Mouse (Mus musculus) midbrain, embryonic 16.5 days (tissue): ENCODE measurements around the gene Zfp609. TPM values are rescaled to one million over a fixed set of nuclear protein-coding genes. Genes with fewer than 3 reads are reported as not detected.

Source experiments
- ATAC-seq: fragments of 200-750 bp; cut with Nextera tagmentation; 2 replicates; pipeline ENCODE4 v1.8.0; 2017; ENCODE audit warnings: moderate TSS enrichment
- H3K27ac ChIP-seq: fragments of 300-500 bp; sonication (generic); 2 replicates; pipeline ENCODE4 v1.5.1; 2014; ENCODE audit warnings: mild to moderate bottlenecking, low read length, mixed read lengths
- H3K27me3 ChIP-seq: fragments of 300-500 bp; sonication (generic); 2 replicates; pipeline ENCODE4 v1.6.1; 2014; ENCODE audit warnings: low read depth, low read length, mixed read lengths; ENCODE audit not compliant: control insufficient read depth, insufficient read depth
- H3K36me3 ChIP-seq: fragments of 300-500 bp; sonication (generic); 2 replicates; pipeline ENCODE4 v1.6.1; 2014; ENCODE audit warnings: mild to moderate bottlenecking, low read length, moderate library complexity, mixed read lengths; ENCODE audit not compliant: control insufficient read depth, insufficient read depth
- H3K4me1 ChIP-seq: fragments of 300-500 bp; sonication (generic); 2 replicates; pipeline ENCODE4 v1.6.1; 2014; ENCODE audit warnings: mild to moderate bottlenecking, low read length, mixed read lengths; ENCODE audit not compliant: control insufficient read depth, insufficient read depth
- H3K4me2 ChIP-seq: fragments of 300-500 bp; sonication (generic); 2 replicates; pipeline ENCODE4 v1.6.1; 2014; ENCODE audit warnings: mild to moderate bottlenecking, low read length, mixed read lengths
- H3K4me3 ChIP-seq: fragments of 300-500 bp; sonication (generic); 2 replicates; pipeline ENCODE4 v1.5.1; 2014; ENCODE audit warnings: low read depth, mild to moderate bottlenecking, low read length, moderate library complexity, mixed read lengths
- H3K9ac ChIP-seq: fragments of 300-500 bp; sonication (generic); 2 replicates; pipeline ENCODE4 v1.6.1; 2014; ENCODE audit warnings: low read depth, low read length, mixed read lengths
- H3K9me3 ChIP-seq: fragments of 300-500 bp; sonication (generic); replicated peaks from 2 replicates; pipeline ENCODE4 v1.6.1; 2014; ENCODE audit warnings: mild to moderate bottlenecking, low read length, mixed read lengths; ENCODE audit not compliant: control insufficient read depth, poor library complexity, severe bottlenecking
- WGBS: fragments of 180-500 bp; shearing (Covaris S2); extraction: QIAGEN DNeasy Blood & Tissue Kit; methylation state at CpG from one replicate; pipeline ENCODE4 v1.1.7; 2014; 5-methylcytosine and 5-hydroxymethylcytosine counted together
- polyA plus RNA-seq: library from polyadenylated mRNA; unstranded; fragments of >200 nt; fragmentation: Nextera tagmentation; extraction: Ambion mirVana; gene quantifications from 2 replicates; pipeline ENCODE4 v1.2.1, GENCODE M21; 2015

Gene Zfp609
- polyA plus RNA-seq, 1 experiment from 2014 or later: 6.6 TPM

- no peak overlapping the region for H3K4me3 ChIP-seq
- no peaks in the 10 kb centered on the region for H3K9me3 ChIP-seq
- H3K36me3 ChIP-seq: no peaks in the 10 kb centered on the region
- 33% methylated on average over 10 of the region's 10 CpGs for WGBS
- peaks cover 42% of the 10 kb centered on the region for H3K4me1 ChIP-seq
- H3K27ac ChIP-seq: peak overlapping the region; percentile 23; the same call in 1 of the 2 replicates
- ATAC-seq: no peak
- H3K27me3 ChIP-seq: no peaks in the 10 kb centered on the region
- peak overlapping the region; percentile 46 for H3K4me2 ChIP-seq
- H3K9ac ChIP-seq: 0 out of 2 replicates have a peak overlapping the region, but pooled peaks have one; percentile 25
These were observed 3.5 kb downstream of the Zfp609 start for GRCm38 (mm10) chr9:65823716-65824462.

GRCm38 (mm10) chr9:65822011-65822410 is 5.4 kb downstream of the Zfp609 start:
- H3K4me3 ChIP-seq: no peak overlapping the region
- no peaks in the 10 kb centered on the region for H3K9me3 ChIP-seq
- 75% methylated on average over 4 of the region's 4 CpGs for WGBS
- no peak overlapping the region for H3K4me2 ChIP-seq
- peaks cover 43% of the 10 kb centered on the region for H3K4me1 ChIP-seq
- H3K27ac ChIP-seq: no peak overlapping the region
- no peak for ATAC-seq
- H3K9ac ChIP-seq: no peak overlapping the region
- no peaks in the 10 kb centered on the region for H3K36me3 ChIP-seq
- H3K27me3 ChIP-seq: no peaks in the 10 kb centered on the region

- H3K9me3 ChIP-seq: no peaks in the 10 kb centered on the region
- no peak overlapping the region for H3K4me3 ChIP-seq
- no peaks in the 10 kb centered on the region for H3K36me3 ChIP-seq
- H3K27ac ChIP-seq: no peak overlapping the region
- H3K4me2 ChIP-seq: no peak overlapping the region
- no peak overlapping the region for H3K9ac ChIP-seq
- H3K27me3 ChIP-seq: no peaks in the 10 kb centered on the region
- no peak for ATAC-seq
- WGBS: 80% methylated on average over 2 of the region's 2 CpGs
- H3K4me1 ChIP-seq: peaks cover 37% of the 10 kb centered on the region
These were observed 7.1 kb downstream of the Zfp609 start for GRCm38 (mm10) chr9:65820301-65820700.

GRCm38 (mm10) chr9:65818402-65818801 is 9.0 kb downstream of the Zfp609 start:
- Histone ChIP-seq H3K9ac (no peak overlapping the region), H3K27ac (peak overlapping the region; percentile 59), H3K4me1 (peaks cover 20% of the 10 kb centered on the region), H3K36me3 (no peaks in the 10 kb centered on the region), H3K9me3 (no peaks in the 10 kb centered on the region), H3K27me3 (no peaks in the 10 kb centered on the region), H3K4me3 (no peak overlapping the region), H3K4me2 (0 out of 2 replicates have a peak overlapping the region, but pooled peaks have one; percentile 13)
- ATAC-seq: no peak
- WGBS: 8% methylated on average over 2 of the region's 2 CpGs

- Histone ChIP-seq H3K27me3 (no peaks in the 10 kb centered on the region), H3K9ac (no peak overlapping the region), H3K4me1 (peaks cover 2% of the 10 kb centered on the region; the same call in 1 of the 2 replicates), H3K4me2 (no peak overlapping the region), H3K9me3 (no peaks in the 10 kb centered on the region), H3K4me3 (no peak overlapping the region), H3K36me3 (no peaks in the 10 kb centered on the region), H3K27ac (no peak overlapping the region)
- WGBS: 70% methylated on average over 2 of the region's 2 CpGs
- ATAC-seq: no peak
These were observed 14.5 kb downstream of the Zfp609 start for GRCm38 (mm10) chr9:65812841-65813240.

- no peaks in the 10 kb centered on the region for H3K36me3 ChIP-seq
- no peak overlapping the region for H3K9ac ChIP-seq
- 94% methylated on average over 1 of the region's 1 CpGs for WGBS
- no peak overlapping the region for H3K27ac ChIP-seq
- no peak overlapping the region for H3K4me2 ChIP-seq
- H3K4me3 ChIP-seq: no peak overlapping the region
- no peaks in the 10 kb centered on the region for H3K27me3 ChIP-seq
- ATAC-seq: no peak
- no peaks in the 10 kb centered on the region for H3K9me3 ChIP-seq
- H3K4me1 ChIP-seq: peaks cover 6% of the 10 kb centered on the region; the same call in 1 of the 2 replicates
These were observed 15.6 kb downstream of the Zfp609 start for GRCm38 (mm10) chr9:65811784-65812183.

GRCm38 (mm10) chr9:65807818-65808217 is 19.5 kb downstream of the Zfp609 start:
- no peaks in the 10 kb centered on the region for H3K36me3 ChIP-seq
- WGBS: 68% methylated on average over 1 of the region's 1 CpGs
- no peak overlapping the region for H3K9ac ChIP-seq
- H3K9me3 ChIP-seq: no peaks in the 10 kb centered on the region
- ATAC-seq: no peak
- no peak overlapping the region for H3K27ac ChIP-seq
- H3K4me3 ChIP-seq: no peak overlapping the region
- no peak overlapping the region for H3K4me2 ChIP-seq
- no peaks in the 10 kb centered on the region for H3K27me3 ChIP-seq
- peaks cover 8% of the 10 kb centered on the region; the same call in 1 of the 2 replicates for H3K4me1 ChIP-seq

GRCm38 (mm10) chr9:65807251-65807650 is 20.1 kb downstream of the Zfp609 start:
- Histone ChIP-seq H3K4me1 (peaks cover 8% of the 10 kb centered on the region; the same call in 1 of the 2 replicates), H3K9me3 (no peaks in the 10 kb centered on the region), H3K4me2 (no peak overlapping the region), H3K27ac (no peak overlapping the region), H3K9ac (no peak overlapping the region), H3K36me3 (no peaks in the 10 kb centered on the region), H3K4me3 (no peak overlapping the region), H3K27me3 (no peaks in the 10 kb centered on the region)
- WGBS: 44% methylated on average over 5 of the region's 5 CpGs
- ATAC-seq: no peak

- Histone ChIP-seq H3K4me3 (no peak overlapping the region), H3K36me3 (no peaks in the 10 kb centered on the region), H3K9ac (no peak overlapping the region), H3K27ac (no peak overlapping the region), H3K4me1 (peaks cover 9% of the 10 kb centered on the region; the same call in 1 of the 2 replicates), H3K9me3 (no peaks in the 10 kb centered on the region), H3K27me3 (no peaks in the 10 kb centered on the region), H3K4me2 (no peak overlapping the region)
- no peak for ATAC-seq
- 70% methylated on average over 4 of the region's 4 CpGs for WGBS
These were observed 27.6 kb downstream of the Zfp609 start for GRCm38 (mm10) chr9:65799770-65800169.
